Mouse (Mus musculus) midbrain, embryonic 10.5 days (tissue): ENCODE measurements around the gene Gm3435. TPM values are rescaled to one million over a fixed set of nuclear protein-coding genes. Genes with fewer than 3 reads are reported as not detected.
"Not testable (repeated sequence)": the region's sequence is repeated elsewhere in the genome, so short reads cannot be mapped to it uniquely, and the experiment has no call there.

Experiments
- DNase-seq: peaks from one replicate; pipeline ENCODE4 v3.0.0-alpha.2; 2017; ENCODE audit warnings: low spot score
- H3K27ac ChIP-seq: fragments of 300-500 bp; sonication (generic); replicated peaks from 2 replicates; pipeline ENCODE4 v1.5.1; 2016; ENCODE audit warnings: mild to moderate bottlenecking
- H3K27me3 ChIP-seq: fragments of 300-500 bp; sonication (generic); 2 replicates; pipeline ENCODE4 v1.6.1; 2016; ENCODE audit warnings: low read depth, mild to moderate bottlenecking; ENCODE audit not compliant: poor library complexity, severe bottlenecking
- H3K36me3 ChIP-seq: fragments of 300-500 bp; sonication (generic); 2 replicates; pipeline ENCODE4 v1.6.1; 2016; ENCODE audit warnings: mild to moderate bottlenecking, moderate library complexity
- H3K4me1 ChIP-seq: fragments of 300-500 bp; sonication (generic); 2 replicates; pipeline ENCODE4 v1.6.1; 2016
- H3K4me3 ChIP-seq: fragments of 300-500 bp; sonication (generic); 2 replicates; pipeline ENCODE4 v1.5.1; 2016; ENCODE audit warnings: mild to moderate bottlenecking, moderate library complexity
- H3K9me3 ChIP-seq: fragments of 300-500 bp; sonication (generic); replicated peaks from 2 replicates; pipeline ENCODE4 v1.6.1; 2016; ENCODE audit warnings: mild to moderate bottlenecking
- WGBS: fragments of 180-500 bp; shearing (Covaris S2); methylation state at CpG from one replicate; pipeline ENCODE4 v1.1.7; 2016; 5-methylcytosine and 5-hydroxymethylcytosine counted together
- polyA plus RNA-seq: library from polyadenylated mRNA; unstranded; fragments of >200 nt; fragmentation: Nextera tagmentation; extraction: Ambion mirVana; gene quantifications from 2 replicates; pipeline ENCODE4 v1.2.1, GENCODE M21; 2016

Gene Gm3435
- polyA plus RNA-seq, 1 experiment from 2014 or later: 11.3 TPM

GRCm38 (mm10) chr17:15000047-15000446 lies 9.9 kb upstream of the Gm3435 start:
- no CpG with 5 or more reads among the region's 4 CpGs for WGBS
- DNase-seq, H3K4me1 ChIP-seq, H3K9me3 ChIP-seq, H3K36me3 ChIP-seq, H3K27me3 ChIP-seq, H3K27ac ChIP-seq, H3K4me3 ChIP-seq: not testable (repeated sequence)

- no CpG with 5 or more reads among the region's 3 CpGs for WGBS
- not testable (repeated sequence) for H3K4me3 ChIP-seq
These were observed 888 bp upstream of the Gm3435 start for GRCm38 (mm10) chr17:15009088-15009487.

GRCm38 (mm10) chr17:15021503-15022220 lies 11.7 kb downstream of the Gm3435 start:
- not testable (repeated sequence) for H3K4me3 ChIP-seq, H3K27ac ChIP-seq, H3K4me1 ChIP-seq, DNase-seq, H3K36me3 ChIP-seq, H3K9me3 ChIP-seq, H3K27me3 ChIP-seq
- WGBS: 83% methylated on average over 3 of the region's 3 CpGs

More at GRCm38 (mm10) chr17:15009088-15009487, 888 bp upstream of the Gm3435 start:
- H3K9me3 ChIP-seq, H3K4me1 ChIP-seq, H3K27ac ChIP-seq, H3K36me3 ChIP-seq, H3K27me3 ChIP-seq, DNase-seq: not testable (repeated sequence)

- not testable (repeated sequence) for H3K36me3 ChIP-seq, DNase-seq, H3K4me1 ChIP-seq, H3K27ac ChIP-seq, H3K27me3 ChIP-seq, H3K4me3 ChIP-seq, H3K9me3 ChIP-seq
- WGBS: no CpG with 5 or more reads among the region's 97 CpGs
These were observed 14.0 kb downstream of the Gm3435 start for GRCm38 (mm10) chr17:15023878-15024492.

GRCm38 (mm10) chr17:15024502-15025193 lies 14.7 kb downstream of the Gm3435 start:
- not testable (repeated sequence) for DNase-seq, H3K9me3 ChIP-seq, H3K36me3 ChIP-seq, H3K27me3 ChIP-seq, H3K4me1 ChIP-seq, H3K27ac ChIP-seq, H3K4me3 ChIP-seq
- no CpG with 5 or more reads among the region's 48 CpGs for WGBS

GRCm38 (mm10) chr17:15025513-15025912 lies 15.5 kb downstream of the Gm3435 start:
- WGBS: no CpG with 5 or more reads among the region's 6 CpGs
- H3K4me3 ChIP-seq, DNase-seq, H3K9me3 ChIP-seq, H3K27me3 ChIP-seq, H3K4me1 ChIP-seq, H3K36me3 ChIP-seq, H3K27ac ChIP-seq: not testable (repeated sequence)

GRCm38 (mm10) chr17:15031414-15031813 lies 21.4 kb downstream of the Gm3435 start:
- not testable (repeated sequence) for H3K4me3 ChIP-seq, H3K4me1 ChIP-seq, H3K9me3 ChIP-seq, DNase-seq, H3K36me3 ChIP-seq, H3K27me3 ChIP-seq, H3K27ac ChIP-seq
- no CpG with 5 or more reads among the region's 4 CpGs for WGBS

GRCm38 (mm10) chr17:15040455-15040854 lies 30.5 kb downstream of the Gm3435 start:
- not testable (repeated sequence) for H3K27me3 ChIP-seq, H3K4me3 ChIP-seq, H3K4me1 ChIP-seq, DNase-seq, H3K36me3 ChIP-seq, H3K9me3 ChIP-seq, H3K27ac ChIP-seq
- no CpG with 5 or more reads among the region's 3 CpGs for WGBS

- H3K27me3 ChIP-seq, H3K9me3 ChIP-seq, H3K4me1 ChIP-seq, H3K27ac ChIP-seq, H3K36me3 ChIP-seq, DNase-seq: not testable (repeated sequence)
- peak within 1 kb of the TSS; percentile 39 for H3K4me3 ChIP-seq
- 0% methylated on average over 19 of the region's 56 CpGs for WGBS
These were observed 31.3 kb downstream of the Gm3435 start, which contains the start of the genes Ermard, Tcte3 and Gm3448 for GRCm38 (mm10) chr17:15041175-15041729. Ermard (plus strand) TSS chr17:15041208. Tcte3 (minus strand) TSS chr17:15041488. Gm3448 (minus strand) TSS chr17:15041537.

- H3K4me1 ChIP-seq, H3K27me3 ChIP-seq, H3K36me3 ChIP-seq, H3K4me3 ChIP-seq, H3K9me3 ChIP-seq, DNase-seq, H3K27ac ChIP-seq: not testable (repeated sequence)
- WGBS: no CpG with 5 or more reads among the region's 1 CpGs
These were observed 40.4 kb downstream of the Gm3435 start for GRCm38 (mm10) chr17:15050338-15050737.

- not testable (repeated sequence) for DNase-seq, H3K4me1 ChIP-seq, H3K27ac ChIP-seq, H3K27me3 ChIP-seq, H3K9me3 ChIP-seq, H3K4me3 ChIP-seq
- peaks cover 25% of the 10 kb centered on the region for H3K36me3 ChIP-seq
- 48% methylated on average over 1 of the region's 1 CpGs for WGBS
These were observed 42.8 kb downstream of the Gm3435 start for GRCm38 (mm10) chr17:15052766-15053165.

GRCm38 (mm10) chr17:15053183-15053828 lies 43.3 kb downstream of the Gm3435 start:
- DNase-seq, H3K27me3 ChIP-seq, H3K27ac ChIP-seq, H3K4me3 ChIP-seq, H3K4me1 ChIP-seq, H3K9me3 ChIP-seq: not testable (repeated sequence)
- H3K36me3 ChIP-seq: peaks cover 31% of the 10 kb centered on the region
- 98% methylated on average over 7 of the region's 8 CpGs for WGBS
